ENCODE assay signal across 9 mouse cellular contexts in the genomic region with DNA sequence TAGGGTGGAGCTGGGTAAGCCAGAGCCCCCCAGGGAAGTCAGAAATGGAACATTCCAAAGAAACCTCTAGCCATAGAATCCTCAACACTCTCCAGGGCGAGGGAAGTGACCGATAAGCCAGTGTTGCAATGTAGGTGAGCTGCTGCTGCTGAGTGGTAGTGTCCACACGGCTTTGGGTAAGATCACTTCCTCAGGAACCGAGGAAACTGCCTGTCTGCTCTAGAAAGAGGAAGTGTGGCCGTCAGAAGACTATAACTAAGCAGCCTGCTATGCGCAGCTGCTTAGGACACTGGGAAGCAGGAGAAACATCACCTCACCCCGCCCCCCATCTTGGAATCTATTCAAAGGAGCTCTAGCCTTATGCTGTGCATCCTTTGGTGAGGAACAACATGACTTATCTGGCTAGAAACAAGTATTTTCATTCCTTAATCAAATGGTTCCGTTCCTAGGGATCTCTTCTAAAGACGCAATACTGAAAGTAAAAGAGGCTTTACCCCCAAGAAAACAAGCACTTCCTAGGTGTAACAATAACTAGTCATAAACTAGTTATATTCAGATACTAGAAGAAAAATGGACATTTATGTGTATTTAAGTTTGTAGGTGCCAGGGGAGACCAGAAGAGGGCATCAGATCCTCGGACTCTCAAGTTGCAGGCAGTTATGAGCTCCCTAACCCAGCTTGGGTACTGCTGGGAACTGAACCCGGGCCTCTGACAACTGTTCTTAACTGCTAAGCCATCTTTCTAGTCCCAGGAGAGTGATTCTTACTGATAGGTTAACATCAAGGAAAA. TPM values are rescaled to one million over a fixed set of nuclear protein-coding genes. Genes with fewer than 3 reads are reported as not detected.
DNase-seq lines count a peak whose midpoint lies in the region; ATAC-seq lines count a peak whose summit lies in the region.
"Had no signal": no experiment of that assay in that cellular context is flagged by ENCODE, and none has a peak within 500 bp of the region (broad histone marks: within the 10 kb centered on the region; RNA-seq: fewer than 3 reads in every experiment).

No protein-coding gene starts in this region.

- DNase-seq in heart, adult 18-20 months: peak; percentile 48 to 66
- DNase-seq in heart, postnatal 25 days (ENCODE audit: low spot score): no peak
- DNase-seq in lung, postnatal 4 days: peak; percentile 64 to 72
- DNase-seq in urinary bladder, postnatal 4 days (ENCODE audit: low spot score in 2 of 2): no peak
- no peak for DNase-seq in embryo, embryonic 10.5 days (ENCODE audit: low spot score)
- no peak for DNase-seq in right cerebral cortex, postnatal 36 days (ENCODE audit: low spot score in 2 of 2)

- intact Hi-C loops in heart, postnatal 25 days (cut with DNase I): no loop called here

- ATAC-seq in CD4-positive, CD25-positive, alpha-beta regulatory T cell, adult 4 months: peak; percentile 34
- ATAC-seq in hematopoietic stem cell, adult 5-6 weeks (replicated peaks in 1 of 2; ENCODE audit: insufficient read depth in 1 of 2, low FRiP score in 2 of 2, low TSS enrichment in 1 of 2, low read depth in 1 of 2, poor library complexity in 2 of 2, severe bottlenecking in 2 of 2): peak; percentile 88 to 91
- ATAC-seq: forebrain, embryonic 14.5 days had no signal

RNA-seq across cellular contexts. Expression of a gene that starts 50.3 kb away (rescaled TPM):
- 10 to 100 TPM; 12.4 to 14.9 TPM for total RNA-seq in heart, adult 18-20 months (2021)
- 10 to 100 TPM; 13.5 to 14.5 TPM for total RNA-seq in heart, postnatal 25 days (2021)
- polyA plus RNA-seq in CD4-positive, CD25-positive, alpha-beta regulatory T cell, adult 4 months (2017; shearing (Covaris generic)): 10 to 100 TPM; 14.0 to 16.4 TPM
- total RNA-seq in hematopoietic stem cell, adult 5-6 weeks (2017): 35.5 and 53.3 TPM in 2 replicates

Comparison
In these comparisons a context has a peak if more than half of its experiments do, and no peak if none do; other contexts are left out.
1. DNase-seq: peak in heart, adult 18-20 months (2 of 2) and lung, postnatal 4 days (2 of 2); none in heart, postnatal 25 days (single experiment), urinary bladder, postnatal 4 days (0 of 2), embryo, embryonic 10.5 days (single experiment) and right cerebral cortex, postnatal 36 days (0 of 2).